Mouse (Mus musculus) stomach, embryonic 14.5 days (tissue): ENCODE measurements around the gene Gm9040. TPM values are rescaled to one million over a fixed set of nuclear protein-coding genes. Genes with fewer than 3 reads are reported as not detected.
A peak's percentile ranks its signal among the peaks of the same experiment; 100 is the strongest.
"Not testable (repeated sequence)": the region's sequence is repeated elsewhere in the genome, so short reads cannot be mapped to it uniquely, and the experiment has no call there.

Experiments
- ATAC-seq: fragments of 200-750 bp; cut with Nextera tagmentation; 2 replicates; pipeline ENCODE4 v1.8.0; 2017; ENCODE audit warnings: low read depth, moderate TSS enrichment; ENCODE audit not compliant: insufficient number of reproducible peaks, insufficient read depth, low FRiP score
- H3K27ac ChIP-seq: fragments of 300-500 bp; sonication (generic); 2 replicates; pipeline ENCODE4 v1.5.1; 2014; ENCODE audit warnings: mild to moderate bottlenecking, low read length, moderate library complexity, mixed read lengths
- H3K27me3 ChIP-seq: fragments of 300-500 bp; sonication (generic); 2 replicates; pipeline ENCODE4 v1.6.1; 2014; ENCODE audit warnings: low read length, control low read depth, mixed read lengths; ENCODE audit not compliant: control insufficient read depth, insufficient read depth
- H3K36me3 ChIP-seq: fragments of 300-500 bp; sonication (generic); 2 replicates; pipeline ENCODE4 v1.6.1; 2014; ENCODE audit warnings: mild to moderate bottlenecking, control low read depth, low read length, moderate library complexity, mixed read lengths; ENCODE audit not compliant: control insufficient read depth, insufficient read depth
- H3K4me1 ChIP-seq: fragments of 300-500 bp; sonication (generic); 2 replicates; pipeline ENCODE4 v1.6.1; 2014; ENCODE audit warnings: low read length, control low read depth, mixed read lengths; ENCODE audit not compliant: control insufficient read depth, insufficient read depth
- H3K4me2 ChIP-seq: fragments of 300-500 bp; sonication (generic); replicated peaks from 2 replicates; pipeline ENCODE4 v1.6.1; 2014; ENCODE audit warnings: low read depth, low read length, control low read depth
- H3K4me3 ChIP-seq: fragments of 300-500 bp; sonication (generic); 2 replicates; pipeline ENCODE4 v1.5.1; 2014; ENCODE audit warnings: low read depth, low read length, control low read depth
- H3K9ac ChIP-seq: fragments of 300-500 bp; sonication (generic); replicated peaks from 2 replicates; pipeline ENCODE4 v1.6.1; 2014; ENCODE audit warnings: low read depth, mild to moderate bottlenecking, control low read depth, low read length, moderate library complexity, mixed read lengths
- H3K9me3 ChIP-seq: fragments of 300-500 bp; sonication (generic); 2 replicates; pipeline ENCODE4 v1.6.1; 2016; ENCODE audit warnings: low read depth, low read length, control low read depth; ENCODE audit not compliant: control insufficient read depth
- WGBS: fragments of 180-500 bp; shearing (Covaris S2); extraction: QIAGEN DNeasy Blood & Tissue Kit; methylation state at CpG from one replicate; pipeline ENCODE4 v1.1.7; 2014; 5-methylcytosine and 5-hydroxymethylcytosine counted together
- polyA plus RNA-seq: library from polyadenylated mRNA; unstranded; fragments of >200 nt; fragmentation: Nextera tagmentation; extraction: Ambion mirVana; gene quantifications from 2 replicates; pipeline ENCODE4 v1.2.1, GENCODE M21; 2014

Gene Gm9040
- polyA plus RNA-seq, result 0.16 TPM in 1 of 2 replicates, not detected in the other

DNA sequence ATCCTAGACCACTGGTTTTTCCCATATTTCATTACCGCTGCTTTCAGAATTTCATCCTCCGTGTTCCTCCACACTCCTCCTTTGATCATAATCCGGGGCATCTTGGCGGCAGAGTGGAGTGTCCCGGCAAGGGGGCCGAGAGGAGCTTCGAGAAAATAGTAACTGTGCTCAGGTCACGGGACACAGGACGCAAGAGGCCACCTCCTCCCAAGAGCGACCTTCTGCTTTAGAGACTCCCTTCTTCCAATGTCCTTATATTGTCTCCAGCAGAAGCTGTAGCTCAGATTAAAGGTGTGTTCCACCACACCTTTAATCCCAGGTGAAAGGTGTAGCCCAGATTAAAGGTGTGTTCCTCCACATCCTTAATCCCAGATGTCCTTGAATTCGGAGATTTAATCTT lies at the start of gene Gm9040:
Gene Gm9040, minus strand, starts transcription at position 101 of the 400 bp plus-strand sequence.
- not testable (repeated sequence) for H3K4me1 ChIP-seq, H3K27ac ChIP-seq, H3K27me3 ChIP-seq, H3K4me2 ChIP-seq, H3K4me3 ChIP-seq, H3K9me3 ChIP-seq, H3K9ac ChIP-seq, H3K36me3 ChIP-seq, ATAC-seq
- WGBS, result no CpG with 5 or more reads among the region's 11 CpGs

- no peaks in the 10 kb centered on the region for H3K9me3 ChIP-seq
- WGBS, result 7% methylated on average over 10 of the region's 10 CpGs
- H3K9ac ChIP-seq, result no peak overlapping the region
- H3K4me2 ChIP-seq, result 0 out of 2 replicates have a peak overlapping the region, but pooled peaks have one; percentile 20
- no peaks in the 10 kb centered on the region for H3K36me3 ChIP-seq
- H3K4me1 ChIP-seq, result 0 out of 2 replicates have a peak, but pooled peaks cover 2% of the 10 kb centered on the region
- no peak overlapping the region for H3K27ac ChIP-seq
- no peaks in the 10 kb centered on the region for H3K27me3 ChIP-seq
- ATAC-seq, result peak; percentile 85
- no peak overlapping the region for H3K4me3 ChIP-seq
Measured at GRCm38 (mm10) chr10:118370443-118370842, 43.7 kb upstream of the Gm9040 start.

- H3K9me3 ChIP-seq, result no peaks in the 10 kb centered on the region
- H3K4me2 ChIP-seq, result no peak overlapping the region
- H3K9ac ChIP-seq, result no peak overlapping the region
- no peak overlapping the region for H3K4me3 ChIP-seq
- no peaks in the 10 kb centered on the region for H3K27me3 ChIP-seq
- H3K4me1 ChIP-seq, result 0 out of 2 replicates have a peak, but pooled peaks cover 2% of the 10 kb centered on the region
- H3K27ac ChIP-seq, result no peak overlapping the region
- no peaks in the 10 kb centered on the region for H3K36me3 ChIP-seq
- ATAC-seq, result no peak
- 93% methylated on average over 9 of the region's 9 CpGs for WGBS
Measured at GRCm38 (mm10) chr10:118369518-118369917, 42.7 kb upstream of the Gm9040 start.

GRCm38 (mm10) chr10:118354005-118354404 lies 27.2 kb upstream of the Gm9040 start, which contains the start of gene Gm9049:
Gm9049 (minus strand) TSS chr10:118354105.
- H3K27ac ChIP-seq, H3K4me1 ChIP-seq, H3K4me3 ChIP-seq, H3K9me3 ChIP-seq, H3K36me3 ChIP-seq, H3K9ac ChIP-seq, H3K27me3 ChIP-seq, H3K4me2 ChIP-seq, ATAC-seq: not testable (repeated sequence)
- 60% methylated on average over 1 of the region's 11 CpGs for whole genome bisulfite sequencing

GRCm38 (mm10) chr10:118348579-118348978 lies 21.8 kb upstream of the Gm9040 start, which contains the start of gene Gm9048:
Gm9048 (minus strand) TSS chr10:118348679.
- not testable (repeated sequence) for H3K4me3 ChIP-seq, H3K9ac ChIP-seq, H3K4me2 ChIP-seq, H3K9me3 ChIP-seq, H3K36me3 ChIP-seq, H3K27ac ChIP-seq, H3K27me3 ChIP-seq, ATAC-seq, H3K4me1 ChIP-seq
- WGBS, result no CpG with 5 or more reads among the region's 14 CpGs

DNA sequence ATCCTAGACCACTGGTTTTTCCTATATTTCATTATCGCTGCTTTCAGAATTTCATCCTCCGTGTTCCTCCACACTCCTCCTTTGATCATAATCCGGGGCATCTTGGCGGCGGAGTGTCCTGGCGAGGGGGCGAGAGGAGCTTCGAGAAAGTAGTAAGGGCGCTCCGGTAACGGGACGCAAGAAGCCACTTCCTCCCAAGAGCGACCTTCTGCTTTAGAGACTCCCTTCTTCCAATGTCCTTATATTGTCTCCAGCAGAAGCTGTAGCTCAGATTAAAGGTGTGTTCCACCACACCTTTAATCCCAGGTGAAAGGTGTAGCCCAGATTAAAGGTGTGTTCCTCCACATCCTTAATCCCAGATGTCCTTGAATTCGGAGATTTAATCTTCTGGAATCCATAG lies 16.4 kb upstream of the Gm9040 start, which contains the start of gene Gm9046:
Gene Gm9046, minus strand, starts transcription at position 101 of the 400 bp plus-strand sequence.
- H3K27ac ChIP-seq, H3K4me3 ChIP-seq, ATAC-seq, H3K9ac ChIP-seq, H3K4me1 ChIP-seq, H3K4me2 ChIP-seq, H3K36me3 ChIP-seq, H3K27me3 ChIP-seq, H3K9me3 ChIP-seq: not testable (repeated sequence)
- no CpG with 5 or more reads among the region's 14 CpGs for whole genome bisulfite sequencing

DNA sequence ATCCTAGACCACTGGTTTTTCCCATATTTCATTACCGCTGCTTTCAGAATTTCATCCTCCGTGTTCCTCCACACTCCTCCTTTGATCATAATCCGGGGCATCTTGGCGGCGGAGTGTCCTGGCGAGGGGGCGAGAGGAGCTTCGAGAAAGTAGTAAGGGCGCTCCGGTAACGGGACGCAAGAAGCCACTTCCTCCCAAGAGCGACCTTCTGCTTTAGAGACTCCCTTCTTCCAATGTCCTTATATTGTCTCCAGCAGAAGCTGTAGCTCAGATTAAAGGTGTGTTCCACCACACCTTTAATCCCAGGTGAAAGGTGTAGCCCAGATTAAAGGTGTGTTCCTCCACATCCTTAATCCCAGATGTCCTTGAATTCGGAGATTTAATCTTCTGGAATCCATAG lies 11.0 kb upstream of the Gm9040 start, which contains the start of gene Gm9045:
Gene Gm9045, minus strand, starts transcription at position 101 of the 400 bp plus-strand sequence.
- not testable (repeated sequence) for H3K9ac ChIP-seq, H3K9me3 ChIP-seq, ATAC-seq, H3K4me2 ChIP-seq, H3K4me3 ChIP-seq, H3K4me1 ChIP-seq, H3K27me3 ChIP-seq, H3K36me3 ChIP-seq, H3K27ac ChIP-seq
- no CpG with 5 or more reads among the region's 14 CpGs for WGBS

- not testable (repeated sequence) for H3K4me1 ChIP-seq, H3K4me3 ChIP-seq, ATAC-seq, H3K27ac ChIP-seq, H3K36me3 ChIP-seq, H3K9me3 ChIP-seq, H3K4me2 ChIP-seq, H3K27me3 ChIP-seq, H3K9ac ChIP-seq
- WGBS, result no CpG with 5 or more reads among the region's 14 CpGs
Measured at GRCm38 (mm10) chr10:118332308-118332707, 5.5 kb upstream of the Gm9040 start, which contains the start of gene Gm9044. Gm9044 (minus strand) TSS chr10:118332408.

DNA sequence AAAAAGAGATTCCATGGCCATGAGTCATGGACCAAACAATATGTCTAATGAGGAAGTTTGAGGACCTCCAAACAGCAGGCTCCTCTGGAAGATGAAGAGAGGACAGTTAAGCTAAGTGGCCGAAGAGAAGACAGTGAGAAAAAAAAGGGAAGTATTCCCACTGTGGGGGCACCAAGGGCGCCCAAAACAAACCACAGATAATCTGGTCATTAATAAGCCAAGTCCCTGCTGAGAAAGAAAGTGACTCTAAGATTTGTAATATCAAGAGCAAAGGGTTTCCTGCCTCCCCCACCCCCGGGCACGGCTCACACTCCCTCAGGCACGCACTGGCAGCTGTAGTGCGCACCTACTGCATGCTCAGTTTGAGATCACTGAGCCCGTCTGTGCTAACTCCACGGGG lies 7.7 kb downstream of the Gm9040 start:
- no peak overlapping the region for H3K4me2 ChIP-seq
- H3K27ac ChIP-seq, result no peak overlapping the region
- no peak overlapping the region for H3K4me3 ChIP-seq
- no peak overlapping the region for H3K9ac ChIP-seq
- ATAC-seq, result no peak
- no peaks in the 10 kb centered on the region for H3K36me3 ChIP-seq
- no peaks in the 10 kb centered on the region for H3K27me3 ChIP-seq
- H3K9me3 ChIP-seq, result no peaks in the 10 kb centered on the region
- 82% methylated on average over 8 of the region's 8 CpGs for whole genome bisulfite sequencing
- no peaks in the 10 kb centered on the region for H3K4me1 ChIP-seq
